Mouse (Mus musculus) cerebellum, adult 11 months (tissue): ENCODE data around the gene Gm20388.
"Not testable (repeated sequence)": the region's sequence is repeated elsewhere in the genome, so short reads cannot be mapped to it uniquely, and the experiment has no call there.

ENCODE experiments used
- DNase-seq: peaks from one replicate; pipeline ENCODE4 v3.0.0; 2022

The Gm20388 gene

GRCm38 (mm10) chr8:122307836-122308235 is 2397.2 kb downstream of the Gm20388 start:
- peak; percentile 41 for DNase-seq

GRCm38 (mm10) chr8:122309272-122309671 is 2398.6 kb downstream of the Gm20388 start:
- DNase-seq = no peak

- no peak for DNase-seq
Measured at GRCm38 (mm10) chr8:122311115-122311514, 2400.5 kb downstream of the Gm20388 start.

GRCm38 (mm10) chr8:122312553-122312952 is 2401.9 kb downstream of the Gm20388 start:
- DNase-seq = no peak

- DNase-seq = no peak
Measured at GRCm38 (mm10) chr8:122313310-122313709, 2402.7 kb downstream of the Gm20388 start.

- no peak for DNase-seq
Measured at GRCm38 (mm10) chr8:122314899-122315496, 2404.4 kb downstream of the Gm20388 start.

GRCm38 (mm10) chr8:122316402-122316801 is 2405.8 kb downstream of the Gm20388 start:
- no peak for DNase-seq

GRCm38 (mm10) chr8:122317918-122318475 is 2407.4 kb downstream of the Gm20388 start:
- no peak for DNase-seq

GRCm38 (mm10) chr8:122319045-122319707 is 2408.5 kb downstream of the Gm20388 start:
- DNase-seq = no peak

- DNase-seq = no peak
Measured at GRCm38 (mm10) chr8:122319708-122320075, 2409.1 kb downstream of the Gm20388 start.

- no peak for DNase-seq
Measured at GRCm38 (mm10) chr8:122320541-122320940, 2409.9 kb downstream of the Gm20388 start.

GRCm38 (mm10) chr8:122321455-122321921 is 2410.8 kb downstream of the Gm20388 start:
- DNase-seq = no peak

GRCm38 (mm10) chr8:122322126-122322525 is 2411.5 kb downstream of the Gm20388 start:
- no peak for DNase-seq

- DNase-seq = no peak
Measured at GRCm38 (mm10) chr8:122322792-122323191, 2412.2 kb downstream of the Gm20388 start.

- not testable (repeated sequence) for DNase-seq
Measured at GRCm38 (mm10) chr8:122323951-122324402, 2413.3 kb downstream of the Gm20388 start.

GRCm38 (mm10) chr8:122325196-122325595 is 2414.6 kb downstream of the Gm20388 start:
- DNase-seq = no peak

GRCm38 (mm10) chr8:122326114-122326542 is 2415.5 kb downstream of the Gm20388 start:
- no peak for DNase-seq

- DNase-seq = no peak
Measured at GRCm38 (mm10) chr8:122329072-122329471, 2418.4 kb downstream of the Gm20388 start.

- no peak for DNase-seq
Measured at GRCm38 (mm10) chr8:122329553-122330239, 2419.1 kb downstream of the Gm20388 start.

- DNase-seq = no peak
Measured at GRCm38 (mm10) chr8:122330446-122331133, 2419.9 kb downstream of the Gm20388 start.

- DNase-seq = no peak
Measured at GRCm38 (mm10) chr8:122331134-122331523, 2420.5 kb downstream of the Gm20388 start.

GRCm38 (mm10) chr8:122332753-122333506 is 2422.3 kb downstream of the Gm20388 start:
- peak; percentile 83 for DNase-seq
